Mouse (Mus musculus) midbrain, embryonic 12.5 days (tissue): ENCODE results near the gene Olfr53. TPM values are rescaled to one million over a fixed set of nuclear protein-coding genes. Genes with fewer than 3 reads are reported as not detected.
"Not testable (repeated sequence)": the region's sequence is repeated elsewhere in the genome, so short reads cannot be mapped to it uniquely, and the experiment has no call there.

ENCODE experiments used
- ATAC-seq: fragments of 200-750 bp; cut with Nextera tagmentation; 2 replicates; pipeline ENCODE4 v1.8.0; 2017; ENCODE audit warnings: low read depth, moderate TSS enrichment, moderate library complexity; ENCODE audit not compliant: low FRiP score
- H3K27ac ChIP-seq: fragments of 300-500 bp; sonication (generic); replicated peaks from 2 replicates; pipeline ENCODE4 v1.5.1; 2016; ENCODE audit warnings: mild to moderate bottlenecking
- H3K27me3 ChIP-seq: fragments of 300-500 bp; sonication (generic); 2 replicates; pipeline ENCODE4 v1.6.1; 2016; ENCODE audit warnings: mild to moderate bottlenecking
- H3K36me3 ChIP-seq: fragments of 300-500 bp; sonication (generic); 2 replicates; pipeline ENCODE4 v1.6.1; 2016
- H3K4me1 ChIP-seq: fragments of 300-500 bp; sonication (generic); 2 replicates; pipeline ENCODE4 v1.6.1; 2016
- H3K4me2 ChIP-seq: fragments of 300-500 bp; sonication (generic); replicated peaks from 2 replicates; pipeline ENCODE4 v1.6.1; 2016; ENCODE audit warnings: mild to moderate bottlenecking, moderate library complexity
- H3K4me3 ChIP-seq: fragments of 300-500 bp; sonication (generic); 2 replicates; pipeline ENCODE4 v1.5.1; 2016; ENCODE audit warnings: mild to moderate bottlenecking
- H3K9ac ChIP-seq: fragments of 300-500 bp; sonication (generic); replicated peaks from 2 replicates; pipeline ENCODE4 v1.6.1; 2016; ENCODE audit warnings: mild to moderate bottlenecking, moderate library complexity
- H3K9me3 ChIP-seq: fragments of 300-500 bp; sonication (generic); 2 replicates; pipeline ENCODE4 v1.6.1; 2016; ENCODE audit warnings: mild to moderate bottlenecking
- WGBS: fragments of 180-500 bp; shearing (Covaris S2); methylation state at CpG from one replicate; pipeline ENCODE4 v1.1.7; 2016; 5-methylcytosine and 5-hydroxymethylcytosine counted together
- polyA plus RNA-seq: library from polyadenylated mRNA; unstranded; fragments of >200 nt; fragmentation: Nextera tagmentation; extraction: Ambion mirVana; gene quantifications from 2 replicates; pipeline ENCODE4 v1.2.1, GENCODE M21; 2016

The Olfr53 gene
- polyA plus RNA-seq, result not detected in 2 replicates

GRCm38 (mm10) chr7:140646152-140646551 is at the start of gene Olfr53:
TSS of gene Olfr53 (plus strand) at chr7:140646452.
- no peak within 1 kb of the TSS for H3K9ac ChIP-seq
- no peak for ATAC-seq

GRCm38 (mm10) chr7:140600969-140601368 is 45.3 kb upstream of the Olfr53 start, which contains the start of gene Olfr46:
TSS of gene Olfr46 (plus strand) at chr7:140601269.
- H3K36me3 ChIP-seq, H3K9me3 ChIP-seq, H3K27ac ChIP-seq, H3K27me3 ChIP-seq, H3K4me2 ChIP-seq, H3K4me3 ChIP-seq, H3K9ac ChIP-seq, H3K4me1 ChIP-seq, ATAC-seq: not testable (repeated sequence)
- 83% methylated on average over 2 of the region's 2 CpGs for WGBS

More at GRCm38 (mm10) chr7:140646152-140646551, at the start of gene Olfr53:
- Histone ChIP-seq H3K27ac (no peak within 1 kb of the TSS), H3K27me3 (no peaks in the 10 kb centered on the region), H3K9me3 (no peaks in the 10 kb centered on the region), H3K36me3 (no peaks in the 10 kb centered on the region), H3K4me2 (no peak within 1 kb of the TSS), H3K4me1 (no peaks in the 10 kb centered on the region), H3K4me3 (no peak within 1 kb of the TSS)
- 97% methylated on average over 1 of the region's 1 CpGs for WGBS

- not testable (repeated sequence) for H3K4me1 ChIP-seq, H3K27ac ChIP-seq, H3K36me3 ChIP-seq, H3K9ac ChIP-seq, H3K4me3 ChIP-seq, H3K4me2 ChIP-seq, H3K9me3 ChIP-seq, ATAC-seq, H3K27me3 ChIP-seq
- WGBS, result 87% methylated on average over 3 of the region's 3 CpGs
Observed at GRCm38 (mm10) chr7:140628670-140629069, 17.6 kb upstream of the Olfr53 start, which contains the start of gene Olfr61. TSS of gene Olfr61 (plus strand) at chr7:140628970.

GRCm38 (mm10) chr7:140630559-140630958 is 15.7 kb upstream of the Olfr53 start:
- Histone ChIP-seq H3K4me2 (no peak overlapping the region), H3K36me3 (no peaks in the 10 kb centered on the region), H3K9ac (no peak overlapping the region), H3K27me3 (no peaks in the 10 kb centered on the region), H3K4me3 (no peak overlapping the region), H3K4me1 (no peaks in the 10 kb centered on the region), H3K27ac (no peak overlapping the region), H3K9me3 (no peaks in the 10 kb centered on the region)
- ATAC-seq, result no peak
- 63% methylated on average over 1 of the region's 1 CpGs for WGBS

- WGBS, result 80% methylated on average over 4 of the region's 4 CpGs
Observed at GRCm38 (mm10) chr7:140659630-140660029, 13.4 kb downstream of the Olfr53 start, which contains the start of gene Olfr539. TSS of gene Olfr539 (plus strand) at chr7:140659930.

GRCm38 (mm10) chr7:140670693-140671092 is 24.4 kb downstream of the Olfr53 start:
- H3K27ac ChIP-seq, H3K36me3 ChIP-seq, H3K27me3 ChIP-seq, H3K9ac ChIP-seq, H3K4me2 ChIP-seq, H3K4me3 ChIP-seq, ATAC-seq, H3K4me1 ChIP-seq: not testable (repeated sequence)
- 89% methylated on average over 3 of the region's 3 CpGs for WGBS
- H3K9me3 ChIP-seq, result peaks cover 10% of the 10 kb centered on the region; the same call in 1 of the 2 replicates

More at GRCm38 (mm10) chr7:140659630-140660029, 13.4 kb downstream of the Olfr53 start, which contains the start of gene Olfr539:
- Histone ChIP-seq H3K4me1 (no peaks in the 10 kb centered on the region), H3K4me3 (no peak within 1 kb of the TSS), H3K27ac (no peak within 1 kb of the TSS), H3K4me2 (no peak within 1 kb of the TSS), H3K9me3 (no peaks in the 10 kb centered on the region), H3K27me3 (no peaks in the 10 kb centered on the region), H3K36me3 (no peaks in the 10 kb centered on the region), H3K9ac (no peak within 1 kb of the TSS)
- no peak for ATAC-seq

- Histone ChIP-seq H3K4me1 (0 out of 2 replicates have a peak, but pooled peaks cover 5% of the 10 kb centered on the region), H3K27ac (no peak overlapping the region), H3K27me3 (no peaks in the 10 kb centered on the region), H3K4me3 (no peak overlapping the region), H3K36me3 (no peaks in the 10 kb centered on the region), H3K9me3 (peaks cover 15% of the 10 kb centered on the region; the same call in 1 of the 2 replicates), H3K9ac (no peak overlapping the region), H3K4me2 (peak overlapping the region; percentile 38)
- ATAC-seq, result peak; percentile 52; the same call in 1 of the 2 replicates
- WGBS, result 5% methylated on average over 4 of the region's 6 CpGs
Observed at GRCm38 (mm10) chr7:140675863-140676262, 29.6 kb downstream of the Olfr53 start.

- not testable (repeated sequence) for H3K27ac ChIP-seq, H3K36me3 ChIP-seq, ATAC-seq, H3K4me3 ChIP-seq, H3K4me1 ChIP-seq, H3K9ac ChIP-seq, H3K27me3 ChIP-seq, H3K4me2 ChIP-seq, H3K9me3 ChIP-seq
- WGBS, result 73% methylated on average over 4 of the region's 4 CpGs
Observed at GRCm38 (mm10) chr7:140679591-140679990, 33.3 kb downstream of the Olfr53 start.

GRCm38 (mm10) chr7:140681651-140682050 is 35.4 kb downstream of the Olfr53 start, which contains the start of gene Olfr45:
TSS of gene Olfr45 (plus strand) at chr7:140681951.
- Histone ChIP-seq H3K27me3 (no peaks in the 10 kb centered on the region), H3K9me3 (0 out of 2 replicates have a peak, but pooled peaks cover 4% of the 10 kb centered on the region), H3K9ac (no peak within 1 kb of the TSS), H3K4me1 (no peaks in the 10 kb centered on the region), H3K36me3 (no peaks in the 10 kb centered on the region), H3K4me3 (no peak within 1 kb of the TSS), H3K27ac (no peak within 1 kb of the TSS), H3K4me2 (no peak within 1 kb of the TSS)
- 93% methylated on average over 1 of the region's 1 CpGs for WGBS
- no peak for ATAC-seq

- Histone ChIP-seq H3K27ac (no peak within 1 kb of the TSS), H3K4me1 (no peaks in the 10 kb centered on the region), H3K36me3 (no peaks in the 10 kb centered on the region), H3K9ac (no peak within 1 kb of the TSS), H3K9me3 (no peaks in the 10 kb centered on the region), H3K4me3 (no peak within 1 kb of the TSS), H3K4me2 (no peak within 1 kb of the TSS), H3K27me3 (no peaks in the 10 kb centered on the region)
- ATAC-seq, result no peak
Observed at GRCm38 (mm10) chr7:140696967-140697366, 50.7 kb downstream of the Olfr53 start, which contains the start of gene Olfr541. TSS of gene Olfr541 (plus strand) at chr7:140697267.
